Mouse (Mus musculus): ENCODE measurements around the gene Smr3a.

The Smr3a gene

GRCm38 (mm10) chr5:88002249-88002648 lies at the start of gene Smr3a:
TSS of gene Smr3a (plus strand) at chr5:88002549.
- DNase-seq (ENCODE audit: low spot score): no peak

GRCm38 (mm10) chr5:87969201-87969600 lies 33.1 kb upstream of the Smr3a start, which contains the start of the genes 2310003L06Rik and Gm28434:
TSS of gene 2310003L06Rik (plus strand) at chr5:87969459.
TSS of gene Gm28434 (plus strand) at chr5:87969517.
- no peak for DNase-seq (ENCODE audit: low spot score)

GRCm38 (mm10) chr5:87979139-87979538 lies 23.2 kb upstream of the Smr3a start, which contains the start of gene Cabs1:
TSS of gene Cabs1 (plus strand) at chr5:87979439.
- DNase-seq (ENCODE audit: low spot score): no peak

- DNase-seq (ENCODE audit: low spot score): no peak
These were observed 19.7 kb upstream of the Smr3a start for GRCm38 (mm10) chr5:87982468-87983214.

GRCm38 (mm10) chr5:88005241-88005640 lies 2.9 kb downstream of the Smr3a start:
- DNase-seq (ENCODE audit: low spot score): no peak

Measured in ovary, postnatal 36 days (tissue).